Mouse (Mus musculus): ENCODE measurements around the gene Pgm2. TPM values are rescaled to one million over a fixed set of nuclear protein-coding genes. Genes with fewer than 3 reads are reported as not detected.
A peak's percentile ranks its signal among the peaks of the same experiment; 100 is the strongest.

Gene Pgm2
- 35.2 and 36.3 TPM in 2 replicates for polyA plus RNA-seq (2014; fragmentation: Nextera tagmentation; extraction: Ambion mirVana)

GRCm38 (mm10) chr5:64092748-64093292 is at the start of gene Pgm2:
Pgm2 (plus strand) TSS chr5:64092950.
- peak within 1 kb of the TSS; percentile 68 for H3K27ac ChIP-seq (ENCODE audit: low read depth)
- H3K4me1 ChIP-seq (replicated peaks; ENCODE audit: control insufficient read depth, insufficient read depth, low read length), result peaks cover 13% of the 10 kb centered on the region
- peak; percentile 94 for ATAC-seq (replicated peaks; ENCODE audit: low FRiP score, low TSS enrichment, low read depth)
- H3K9ac ChIP-seq (ENCODE audit: low read length), result peak within 1 kb of the TSS; percentile 75
- peak; percentile 93 for DNase-seq (ENCODE audit: low spot score)
- H3K9me3 ChIP-seq (ENCODE audit: control insufficient read depth, low read length), result no peaks in the 10 kb centered on the region
- peak within 1 kb of the TSS; percentile 90 for H3K4me2 ChIP-seq (ENCODE audit: low read length)
- H3K36me3 ChIP-seq (ENCODE audit: control insufficient read depth, insufficient read depth, low read length), result peaks cover under 1% of the 10 kb centered on the region; the same call in 1 of the 2 replicates
- no peaks in the 10 kb centered on the region for H3K27me3 ChIP-seq (replicated peaks; ENCODE audit: control insufficient read depth, insufficient read depth, low read length)
- WGBS, result under 1% methylated on average over 43 of the region's 43 CpGs
- H3K4me3 ChIP-seq (ENCODE audit: low read depth, low read length), result peak within 1 kb of the TSS; percentile 77

DNA sequence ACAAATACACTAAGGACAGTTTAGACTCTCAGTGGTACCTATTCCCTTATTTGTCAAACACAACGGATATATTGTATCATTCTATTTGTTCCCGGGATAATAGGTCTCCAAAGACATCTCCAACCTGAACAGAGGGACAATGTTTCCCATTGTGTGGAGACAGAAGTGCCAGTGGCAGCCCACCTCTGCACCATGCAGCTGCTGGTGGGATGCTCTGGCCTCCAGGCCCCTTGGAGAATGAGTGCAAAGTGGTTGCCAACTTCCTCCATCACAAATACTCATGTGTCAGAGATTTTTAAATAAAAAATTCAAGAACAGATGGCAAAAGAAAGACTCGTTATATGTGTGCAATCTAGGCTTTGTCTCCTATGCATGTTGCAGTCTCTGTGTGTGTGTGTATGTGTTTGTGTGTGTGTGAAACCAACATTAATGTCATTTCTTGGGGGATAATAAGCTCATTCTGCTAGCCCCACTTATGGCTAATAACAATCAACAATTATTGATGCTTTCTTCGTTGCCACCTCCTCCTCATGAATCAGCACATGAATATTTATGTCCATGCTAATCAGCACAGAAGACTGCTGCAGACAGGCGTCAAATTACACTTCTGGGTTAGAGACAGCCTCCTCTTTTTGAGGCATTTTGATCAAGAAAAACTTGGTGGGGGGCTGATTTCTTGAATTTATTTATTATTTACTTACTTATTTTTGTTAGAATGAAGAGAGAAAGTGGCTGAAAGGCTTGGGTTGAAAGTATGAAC is 48.9 kb upstream of the Pgm2 start:
- no peak for ATAC-seq (replicated peaks; ENCODE audit: low FRiP score, low TSS enrichment, low read depth)
- Histone ChIP-seq H3K9ac (ENCODE audit: low read length) (no peak overlapping the region), H3K4me1 (replicated peaks; ENCODE audit: control insufficient read depth, insufficient read depth, low read length) (no peaks in the 10 kb centered on the region), H3K4me2 (ENCODE audit: low read length) (no peak overlapping the region), H3K27ac (ENCODE audit: low read depth) (no peak overlapping the region), H3K36me3 (ENCODE audit: control insufficient read depth, insufficient read depth, low read length) (no peaks in the 10 kb centered on the region), H3K4me3 (ENCODE audit: low read depth, low read length) (no peak overlapping the region), H3K9me3 (ENCODE audit: control insufficient read depth, low read length) (no peaks in the 10 kb centered on the region), H3K27me3 (replicated peaks; ENCODE audit: control insufficient read depth, insufficient read depth, low read length) (no peaks in the 10 kb centered on the region)
- WGBS, result 65% methylated on average over 5 of the region's 5 CpGs
- no peak for DNase-seq (ENCODE audit: low spot score)

- ATAC-seq (replicated peaks; ENCODE audit: low FRiP score, low TSS enrichment, low read depth) (no peak), DNase-seq (ENCODE audit: low spot score) (no peak)
- Histone ChIP-seq H3K27me3 (replicated peaks; ENCODE audit: control insufficient read depth, insufficient read depth, low read length) (no peaks in the 10 kb centered on the region), H3K27ac (ENCODE audit: low read depth) (no peak overlapping the region), H3K4me3 (ENCODE audit: low read depth, low read length) (no peak overlapping the region), H3K9me3 (ENCODE audit: control insufficient read depth, low read length) (no peaks in the 10 kb centered on the region), H3K4me1 (replicated peaks; ENCODE audit: control insufficient read depth, insufficient read depth, low read length) (no peaks in the 10 kb centered on the region), H3K4me2 (ENCODE audit: low read length) (no peak overlapping the region), H3K9ac (ENCODE audit: low read length) (no peak overlapping the region), H3K36me3 (ENCODE audit: control insufficient read depth, insufficient read depth, low read length) (no peaks in the 10 kb centered on the region)
- whole genome bisulfite sequencing, result 83% methylated on average over 18 of the region's 18 CpGs
Observed at GRCm38 (mm10) chr5:64044790-64045189, 48.0 kb upstream of the Pgm2 start.

DNA sequence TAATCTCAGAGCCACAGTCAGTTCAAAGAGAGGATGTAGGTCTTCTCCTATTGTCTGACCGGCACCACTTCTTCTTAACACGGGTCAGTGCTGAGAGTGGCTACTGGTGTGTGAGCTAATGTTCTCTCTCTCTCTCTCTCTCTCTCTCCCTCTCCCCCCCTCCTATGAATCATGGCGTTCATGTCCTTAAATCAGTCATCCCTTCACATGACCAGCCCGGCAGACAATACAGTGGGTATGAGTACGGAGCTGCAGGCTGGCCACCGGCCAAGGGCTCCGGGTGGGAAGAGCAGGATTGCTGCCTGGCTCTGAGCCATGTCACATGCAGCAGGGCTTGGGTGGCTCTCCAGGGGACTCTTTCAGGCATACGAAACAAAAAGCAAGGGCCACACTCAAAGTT is 47.2 kb upstream of the Pgm2 start:
- Histone ChIP-seq H3K9me3 (ENCODE audit: control insufficient read depth, low read length) (no peaks in the 10 kb centered on the region), H3K27me3 (replicated peaks; ENCODE audit: control insufficient read depth, insufficient read depth, low read length) (no peaks in the 10 kb centered on the region), H3K36me3 (ENCODE audit: control insufficient read depth, insufficient read depth, low read length) (no peaks in the 10 kb centered on the region), H3K4me2 (ENCODE audit: low read length) (no peak overlapping the region), H3K27ac (ENCODE audit: low read depth) (no peak overlapping the region), H3K4me1 (replicated peaks; ENCODE audit: control insufficient read depth, insufficient read depth, low read length) (no peaks in the 10 kb centered on the region), H3K9ac (ENCODE audit: low read length) (no peak overlapping the region), H3K4me3 (ENCODE audit: low read depth, low read length) (no peak overlapping the region)
- DNase-seq (ENCODE audit: low spot score) (no peak), ATAC-seq (replicated peaks; ENCODE audit: low FRiP score, low TSS enrichment, low read depth) (peak; percentile 40; the same call in 1 of the 2 replicates)
- WGBS, result 49% methylated on average over 8 of the region's 8 CpGs

DNA sequence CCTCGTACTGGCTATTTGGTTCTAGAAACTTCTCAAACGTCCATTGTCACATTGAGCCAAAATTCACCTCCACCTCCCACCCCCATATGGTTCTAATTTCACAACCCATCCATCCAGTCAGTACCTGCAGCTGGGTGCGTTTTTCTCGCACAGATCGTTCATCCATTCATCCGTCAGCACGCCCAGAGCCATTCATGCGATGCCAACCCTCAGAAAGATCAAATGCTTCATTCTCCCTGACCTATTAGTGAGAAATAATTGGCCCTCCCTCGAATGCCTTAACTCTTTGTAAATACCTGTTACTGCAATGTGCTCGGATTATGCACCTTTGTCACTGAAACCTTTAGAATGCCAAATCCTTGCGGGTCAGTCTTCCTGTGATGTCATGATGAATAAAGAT is 45.8 kb upstream of the Pgm2 start:
- WGBS, result 84% methylated on average over 11 of the region's 11 CpGs
- Histone ChIP-seq H3K4me3 (ENCODE audit: low read depth, low read length) (no peak overlapping the region), H3K36me3 (ENCODE audit: control insufficient read depth, insufficient read depth, low read length) (no peaks in the 10 kb centered on the region), H3K27me3 (replicated peaks; ENCODE audit: control insufficient read depth, insufficient read depth, low read length) (no peaks in the 10 kb centered on the region), H3K4me2 (ENCODE audit: low read length) (no peak overlapping the region), H3K4me1 (replicated peaks; ENCODE audit: control insufficient read depth, insufficient read depth, low read length) (no peaks in the 10 kb centered on the region), H3K9me3 (ENCODE audit: control insufficient read depth, low read length) (no peaks in the 10 kb centered on the region), H3K27ac (ENCODE audit: low read depth) (no peak overlapping the region), H3K9ac (ENCODE audit: low read length) (no peak overlapping the region)
- DNase-seq (ENCODE audit: low spot score), result no peak
- no peak for ATAC-seq (replicated peaks; ENCODE audit: low FRiP score, low TSS enrichment, low read depth)

DNA sequence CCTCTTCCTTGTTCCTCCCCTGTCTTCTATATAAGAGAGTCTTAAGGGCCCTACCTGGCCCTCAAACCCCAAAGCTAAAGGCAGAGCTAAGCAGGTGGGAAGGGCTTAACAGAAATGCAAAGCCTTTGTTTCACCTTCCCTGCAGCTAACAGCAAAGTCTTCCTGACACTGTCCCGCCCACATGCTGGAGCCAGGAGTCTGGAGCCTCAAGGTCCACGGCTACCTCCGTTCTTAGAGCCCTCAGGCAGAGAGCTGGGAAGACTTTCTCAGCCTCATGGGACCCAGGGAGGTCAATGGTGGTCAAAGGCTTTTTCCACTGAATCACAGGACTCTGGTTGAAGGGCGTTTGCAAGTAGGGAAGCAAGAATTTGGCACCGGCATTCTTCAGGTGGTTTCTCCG is 44.8 kb upstream of the Pgm2 start:
- DNase-seq (ENCODE audit: low spot score) (no peak), ATAC-seq (replicated peaks; ENCODE audit: low FRiP score, low TSS enrichment, low read depth) (no peak)
- Histone ChIP-seq H3K27ac (ENCODE audit: low read depth) (no peak overlapping the region), H3K4me2 (ENCODE audit: low read length) (no peak overlapping the region), H3K9ac (ENCODE audit: low read length) (no peak overlapping the region), H3K27me3 (replicated peaks; ENCODE audit: control insufficient read depth, insufficient read depth, low read length) (no peaks in the 10 kb centered on the region), H3K36me3 (ENCODE audit: control insufficient read depth, insufficient read depth, low read length) (no peaks in the 10 kb centered on the region), H3K4me1 (replicated peaks; ENCODE audit: control insufficient read depth, insufficient read depth, low read length) (no peaks in the 10 kb centered on the region), H3K9me3 (ENCODE audit: control insufficient read depth, low read length) (no peaks in the 10 kb centered on the region), H3K4me3 (ENCODE audit: low read depth, low read length) (no peak overlapping the region)
- 57% methylated on average over 6 of the region's 6 CpGs for WGBS

GRCm38 (mm10) chr5:64048605-64049004 is 44.1 kb upstream of the Pgm2 start:
- WGBS, result 65% methylated on average over 3 of the region's 3 CpGs
- ATAC-seq (replicated peaks; ENCODE audit: low FRiP score, low TSS enrichment, low read depth), result no peak

GRCm38 (mm10) chr5:64049256-64049655 is 43.5 kb upstream of the Pgm2 start:
- H3K4me3 ChIP-seq (ENCODE audit: low read depth, low read length), result no peak overlapping the region
- no peaks in the 10 kb centered on the region for H3K36me3 ChIP-seq (ENCODE audit: control insufficient read depth, insufficient read depth, low read length)
- no peaks in the 10 kb centered on the region for H3K9me3 ChIP-seq (ENCODE audit: control insufficient read depth, low read length)
- DNase-seq (ENCODE audit: low spot score) (no peak), ATAC-seq (replicated peaks; ENCODE audit: low FRiP score, low TSS enrichment, low read depth) (no peak)
- no peaks in the 10 kb centered on the region for H3K4me1 ChIP-seq (replicated peaks; ENCODE audit: control insufficient read depth, insufficient read depth, low read length)
- H3K27ac ChIP-seq (ENCODE audit: low read depth), result no peak overlapping the region
- WGBS, result 88% methylated on average over 5 of the region's 5 CpGs
- no peak overlapping the region for H3K4me2 ChIP-seq (ENCODE audit: low read length)
- H3K27me3 ChIP-seq (replicated peaks; ENCODE audit: control insufficient read depth, insufficient read depth, low read length), result no peaks in the 10 kb centered on the region
- no peak overlapping the region for H3K9ac ChIP-seq (ENCODE audit: low read length)

More at GRCm38 (mm10) chr5:64048605-64049004, 44.1 kb upstream of the Pgm2 start:
- Histone ChIP-seq H3K4me3 (ENCODE audit: low read depth, low read length) (no peak overlapping the region), H3K36me3 (ENCODE audit: control insufficient read depth, insufficient read depth, low read length) (no peaks in the 10 kb centered on the region), H3K4me2 (ENCODE audit: low read length) (no peak overlapping the region), H3K27ac (ENCODE audit: low read depth) (no peak overlapping the region), H3K9ac (ENCODE audit: low read length) (no peak overlapping the region), H3K4me1 (replicated peaks; ENCODE audit: control insufficient read depth, insufficient read depth, low read length) (no peaks in the 10 kb centered on the region), H3K9me3 (ENCODE audit: control insufficient read depth, low read length) (no peaks in the 10 kb centered on the region), H3K27me3 (replicated peaks; ENCODE audit: control insufficient read depth, insufficient read depth, low read length) (no peaks in the 10 kb centered on the region)
- DNase-seq (ENCODE audit: low spot score), result no peak

DNA sequence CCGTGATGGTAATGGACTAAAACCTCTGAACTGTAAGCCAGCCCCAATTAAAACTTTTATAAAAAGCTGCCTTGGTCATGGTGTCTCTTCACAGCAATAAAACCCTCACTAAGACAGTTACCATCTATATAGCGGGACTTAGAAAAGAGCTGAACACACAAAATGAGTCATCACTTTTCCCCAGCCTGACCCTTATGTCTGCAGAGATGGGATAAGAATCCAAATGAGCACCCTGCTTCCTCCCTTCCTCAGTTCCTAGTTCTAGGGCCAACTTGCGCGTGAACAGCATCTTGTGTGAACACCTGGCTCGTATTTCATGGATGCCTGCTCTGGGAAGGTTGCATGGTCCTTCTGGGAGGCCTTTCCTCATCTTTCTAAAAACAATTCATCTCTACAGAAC is 39.7 kb upstream of the Pgm2 start:
- Histone ChIP-seq H3K4me2 (ENCODE audit: low read length) (no peak overlapping the region), H3K4me1 (replicated peaks; ENCODE audit: control insufficient read depth, insufficient read depth, low read length) (no peaks in the 10 kb centered on the region), H3K9ac (ENCODE audit: low read length) (no peak overlapping the region), H3K27me3 (replicated peaks; ENCODE audit: control insufficient read depth, insufficient read depth, low read length) (no peaks in the 10 kb centered on the region), H3K27ac (ENCODE audit: low read depth) (no peak overlapping the region), H3K4me3 (ENCODE audit: low read depth, low read length) (no peak overlapping the region), H3K36me3 (ENCODE audit: control insufficient read depth, insufficient read depth, low read length) (no peaks in the 10 kb centered on the region), H3K9me3 (ENCODE audit: control insufficient read depth, low read length) (peaks cover 3% of the 10 kb centered on the region; the same call in 1 of the 2 replicates)
- no peak for ATAC-seq (replicated peaks; ENCODE audit: low FRiP score, low TSS enrichment, low read depth)
- no peak for DNase-seq (ENCODE audit: low spot score)
- 80% methylated on average over 5 of the region's 5 CpGs for WGBS
